Mouse (Mus musculus) G1E (cell line): ENCODE data around the gene Afap1l2.

Experiments used
- CTCF ChIP-seq: IDR thresholded peaks from 2 replicates; pipeline ENCODE4 v1.5.1; 2012; ENCODE audit warnings: low read depth, low read length, inconsistent platforms, mixed read lengths
- TAL1 ChIP-seq: conservative IDR thresholded peaks from 2 replicates; pipeline ENCODE4 v1.6.1; 2012; ENCODE audit warnings: low read depth, low read length, inconsistent platforms, mixed read lengths

DNA sequence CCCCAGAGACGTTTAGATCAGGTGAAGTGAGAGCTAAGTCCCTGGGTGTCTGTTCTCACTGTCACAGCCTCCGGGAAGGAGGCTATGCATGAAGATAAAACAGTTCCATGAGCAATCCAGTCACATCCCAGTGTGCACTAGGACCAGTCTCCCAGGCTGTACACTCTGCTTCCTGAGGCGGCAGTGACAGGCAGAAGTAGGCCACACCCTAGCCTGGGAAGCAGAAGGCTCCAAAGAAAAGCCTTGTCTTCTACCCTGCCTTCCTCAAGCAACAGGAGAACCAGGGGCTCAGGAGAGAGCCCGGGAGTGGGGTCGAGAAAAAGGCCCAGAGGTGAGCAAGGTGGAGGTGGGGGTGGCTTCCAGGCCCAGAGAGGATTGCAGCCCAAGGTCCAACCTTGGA lies 86.3 kb downstream of the Afap1l2 start:
- no peak for TF ChIP-seq CTCF
- no peak for TF ChIP-seq TAL1
